Mouse (Mus musculus) telencephalon, adult 2 months (tissue): ENCODE data around the gene Lrch4.

ENCODE experiments used
- DNase-seq: peaks from one replicate; pipeline ENCODE4 v3.0.0-alpha.2; 2011; ENCODE audit warnings: low read depth, low spot score

The Lrch4 gene

GRCm38 (mm10) chr5:137628498-137629305 is at the start of gene Lrch4, which contains the start of the genes Fbxo24 and Gm20605:
Lrch4 (plus strand) TSS chr5:137629121.
Fbxo24 (minus strand) TSS chr5:137629002.
Gm20605 (plus strand) TSS chr5:137629175.
- DNase-seq = peak; percentile 100

GRCm38 (mm10) chr5:137580246-137580645 is 48.7 kb upstream of the Lrch4 start:
- DNase-seq = no peak

- no peak for DNase-seq
Observed at GRCm38 (mm10) chr5:137582702-137583101, 46.2 kb upstream of the Lrch4 start.

- peak; percentile 61 for DNase-seq
Observed at GRCm38 (mm10) chr5:137583670-137584169, 45.2 kb upstream of the Lrch4 start.

- no peak for DNase-seq
Observed at GRCm38 (mm10) chr5:137584976-137585375, 43.9 kb upstream of the Lrch4 start.

- DNase-seq = no peak
Observed at GRCm38 (mm10) chr5:137590507-137590906, 38.4 kb upstream of the Lrch4 start.

GRCm38 (mm10) chr5:137595921-137596320 is 33.0 kb upstream of the Lrch4 start:
- no peak for DNase-seq

- DNase-seq = no peak
Observed at GRCm38 (mm10) chr5:137596601-137597261, 32.2 kb upstream of the Lrch4 start.

GRCm38 (mm10) chr5:137597625-137598024 is 31.3 kb upstream of the Lrch4 start:
- DNase-seq = no peak

GRCm38 (mm10) chr5:137598100-137598826 is 30.7 kb upstream of the Lrch4 start:
- DNase-seq = no peak

- no peak for DNase-seq
Observed at GRCm38 (mm10) chr5:137599600-137599999, 29.3 kb upstream of the Lrch4 start.

GRCm38 (mm10) chr5:137600281-137600618 is 28.7 kb upstream of the Lrch4 start:
- DNase-seq = no peak

- DNase-seq = peak; percentile 99
Observed at GRCm38 (mm10) chr5:137600619-137601364, 28.1 kb upstream of the Lrch4 start, which contains the start of gene Mospd3. Mospd3 (minus strand) TSS chr5:137601058.

- no peak for DNase-seq
Observed at GRCm38 (mm10) chr5:137601365-137601729, 27.6 kb upstream of the Lrch4 start.

GRCm38 (mm10) chr5:137607860-137608653 is 20.9 kb upstream of the Lrch4 start:
- no peak for DNase-seq

GRCm38 (mm10) chr5:137608654-137609190 is 20.2 kb upstream of the Lrch4 start:
- no peak for DNase-seq

GRCm38 (mm10) chr5:137609292-137609691 is 19.6 kb upstream of the Lrch4 start:
- DNase-seq = no peak

GRCm38 (mm10) chr5:137610056-137610455 is 18.9 kb upstream of the Lrch4 start:
- DNase-seq = no peak

- no peak for DNase-seq
Observed at GRCm38 (mm10) chr5:137610548-137611244, 18.2 kb upstream of the Lrch4 start.

GRCm38 (mm10) chr5:137611245-137611602 is 17.7 kb upstream of the Lrch4 start:
- DNase-seq = no peak
